Mouse (Mus musculus) macrophage (primary cell): Measurements from ENCODE around the gene Rtl4. TPM values are rescaled to one million over a fixed set of nuclear protein-coding genes. Genes with fewer than 3 reads are reported as not detected.

ENCODE experiments used
- H3K27ac ChIP-seq: fragments of 350-480 bp; formaldehyde crosslinking; 2 replicates; pipeline ENCODE4 v1.9.0; 2021
- H3K36me3 ChIP-seq: fragments of 350-480 bp; formaldehyde crosslinking; 2 replicates; pipeline ENCODE4 v1.9.0; 2021; ENCODE audit errors: inconsistent target
- H3K4me3 ChIP-seq: fragments of 350-480 bp; formaldehyde crosslinking; 2 replicates; pipeline ENCODE4 v1.9.0; 2021; ENCODE audit errors: inconsistent target
- H3K79me2 ChIP-seq: fragments of 350-480 bp; formaldehyde crosslinking; 2 replicates; pipeline ENCODE4 v1.9.0; 2021; ENCODE audit errors: inconsistent target
- WGBS: methylation state at CpG from one replicate; pipeline ENCODE4 v1.1.7; 2026; ENCODE audit warnings: inconsistent platforms; ENCODE audit not compliant: missing documents; 5-methylcytosine and 5-hydroxymethylcytosine counted together
- polyA plus RNA-seq: library from polyadenylated mRNA; stranded (reverse); fragments of 250-400 nt; gene quantifications from 3 replicates; pipeline ENCODE4 v1.2.4, GENCODE M21; 2018; ENCODE audit warnings: inconsistent platforms
- total RNA-seq, 78 experiments: library from RNA; depleted of rRNA; stranded (reverse); fragments of 250-400 nt; gene quantifications; 1 replicate in 9 of 78; 2 replicates in 24 of 78; 3 replicates in 43 of 78; 4 replicates in 2 of 78; pipeline ENCODE4 v1.2.4; 2018; ENCODE audit warnings: inconsistent platforms in 56 of 78

Rtl4 gene
- not detected for total RNA-seq (2018; cell fraction: chromatin; rRNA removed)
- not detected for total RNA-seq (2018; cell fraction: cytosol; rRNA removed)
- not detected for total RNA-seq (2018; cell fraction: nucleus; rRNA removed)
- polyA plus RNA-seq: not detected in 3 replicates

DNA sequence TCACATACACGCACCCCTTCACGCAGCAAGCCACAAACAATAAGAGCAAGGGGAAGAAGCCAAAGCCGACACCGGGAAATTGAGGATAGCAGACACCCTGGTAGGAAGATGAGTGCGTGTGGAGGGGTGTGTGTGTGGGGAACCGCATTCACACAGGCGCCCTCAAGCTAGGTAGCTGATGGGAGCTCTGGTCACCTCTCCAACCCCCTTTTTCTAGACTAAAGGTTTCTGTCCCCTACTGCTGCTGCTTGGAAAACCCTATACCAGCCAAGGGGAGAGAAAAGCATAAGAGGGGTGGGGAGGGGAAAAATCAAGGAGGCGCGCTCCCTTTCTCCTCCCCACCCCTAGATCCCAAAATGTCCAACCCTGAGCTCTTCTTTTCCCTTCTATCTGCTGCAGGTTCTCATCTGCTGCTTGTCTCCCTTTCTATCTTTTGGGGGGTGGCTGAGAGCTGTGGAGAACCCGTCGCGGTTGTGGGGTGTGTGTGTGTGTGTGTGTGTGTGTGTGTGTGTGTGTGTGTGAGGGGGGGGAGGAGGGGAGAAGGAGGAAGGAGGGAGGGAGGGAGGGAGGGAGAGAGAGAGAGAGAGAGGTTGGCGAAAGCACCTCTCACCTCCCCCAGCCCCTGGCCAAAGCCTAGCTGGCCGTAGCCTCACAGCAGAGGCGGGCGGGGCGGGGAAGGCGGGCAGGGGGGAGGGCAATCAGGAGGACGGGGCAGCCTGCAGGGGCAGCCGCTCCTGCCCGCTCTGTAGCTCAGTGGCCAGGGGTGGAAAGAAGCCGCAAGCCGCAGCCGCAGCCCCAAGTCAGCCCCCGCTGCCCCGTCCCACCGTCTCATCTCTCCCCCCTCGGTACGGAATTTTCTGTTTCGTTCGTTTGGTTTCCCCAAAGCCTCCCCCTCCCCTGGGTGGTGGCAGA, at the start of gene Rtl4:
TSS of gene Rtl4 (plus strand) at position 701 of the 912 bp plus-strand sequence.
- Histone ChIP-seq H3K36me3 (no peaks in the 10 kb centered on the region), H3K27ac (no peak within 1 kb of the TSS), H3K79me2 (no peaks in the 10 kb centered on the region), H3K4me3 (no peak within 1 kb of the TSS)
- 18% methylated on average over 20 of the region's 31 CpGs for WGBS

DNA sequence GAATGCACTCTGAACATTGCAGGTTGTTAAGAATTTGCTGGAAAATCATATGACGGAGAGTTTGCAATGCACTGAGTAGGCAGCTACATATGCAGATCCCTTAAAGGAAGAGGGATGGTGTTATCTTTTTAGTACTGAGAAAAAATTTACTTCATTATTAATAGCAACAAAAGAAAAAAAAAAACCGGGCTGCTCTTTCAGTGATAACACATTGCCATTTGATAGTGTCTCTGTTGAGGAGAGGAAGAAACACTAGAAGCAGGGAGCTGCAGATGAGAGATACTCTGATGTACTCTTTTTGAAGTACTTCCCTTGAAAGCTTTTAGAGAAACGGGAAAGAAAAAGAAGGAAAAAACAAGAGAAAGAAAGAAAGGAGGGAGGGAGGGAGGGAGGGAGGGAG, 44.0 kb upstream of the Rtl4 start:
- Histone ChIP-seq H3K4me3 (no peak overlapping the region), H3K36me3 (no peaks in the 10 kb centered on the region), H3K79me2 (no peaks in the 10 kb centered on the region), H3K27ac (no peak overlapping the region)
- 55% methylated on average over 2 of the region's 3 CpGs for WGBS

DNA sequence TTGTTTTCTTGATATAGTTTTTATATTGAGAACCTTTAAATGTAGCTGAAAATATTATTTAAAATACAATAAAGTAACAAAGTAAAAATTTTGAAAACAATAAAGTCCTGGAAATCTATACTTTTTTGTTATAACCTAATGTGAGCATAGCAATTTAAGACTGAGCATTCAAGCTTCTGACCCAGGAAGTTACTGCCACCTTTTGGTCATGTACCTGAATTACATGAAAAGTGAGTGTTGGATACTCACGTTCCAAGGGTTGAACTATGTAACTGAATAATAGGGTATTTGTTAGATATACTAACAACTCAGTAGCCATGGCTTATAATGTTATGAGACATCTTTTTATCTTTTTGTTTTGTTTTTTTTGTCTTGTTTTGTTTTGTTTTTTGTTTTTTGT, 43.3 kb upstream of the Rtl4 start:
- no peak overlapping the region for H3K27ac ChIP-seq
- H3K79me2 ChIP-seq: no peaks in the 10 kb centered on the region
- H3K4me3 ChIP-seq: no peak overlapping the region
- WGBS: 67% methylated on average over 1 of the region's 1 CpGs
- H3K36me3 ChIP-seq: no peaks in the 10 kb centered on the region

DNA sequence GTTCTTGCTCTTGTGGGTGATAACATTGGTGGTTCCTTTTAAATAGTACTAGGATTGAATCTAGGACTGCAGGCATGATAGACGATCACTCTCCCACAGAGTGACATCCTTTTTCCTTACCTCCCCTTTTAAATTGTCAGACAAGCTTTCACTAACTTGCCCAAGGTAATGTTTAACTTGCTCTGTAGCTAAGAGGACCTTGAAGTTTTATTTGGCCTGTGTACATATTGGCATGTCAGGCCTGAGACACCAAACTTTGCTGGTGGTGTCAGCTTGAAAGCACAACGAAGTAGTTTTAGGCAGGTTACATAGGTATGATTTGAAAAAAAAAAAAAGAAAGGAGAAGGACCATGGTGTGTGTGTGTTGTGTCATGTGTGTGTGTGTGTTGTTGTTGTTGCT, 36.5 kb upstream of the Rtl4 start:
- Histone ChIP-seq H3K79me2 (no peaks in the 10 kb centered on the region), H3K4me3 (no peak overlapping the region), H3K36me3 (no peaks in the 10 kb centered on the region), H3K27ac (no peak overlapping the region)
- WGBS: 78% methylated on average over 2 of the region's 2 CpGs

DNA sequence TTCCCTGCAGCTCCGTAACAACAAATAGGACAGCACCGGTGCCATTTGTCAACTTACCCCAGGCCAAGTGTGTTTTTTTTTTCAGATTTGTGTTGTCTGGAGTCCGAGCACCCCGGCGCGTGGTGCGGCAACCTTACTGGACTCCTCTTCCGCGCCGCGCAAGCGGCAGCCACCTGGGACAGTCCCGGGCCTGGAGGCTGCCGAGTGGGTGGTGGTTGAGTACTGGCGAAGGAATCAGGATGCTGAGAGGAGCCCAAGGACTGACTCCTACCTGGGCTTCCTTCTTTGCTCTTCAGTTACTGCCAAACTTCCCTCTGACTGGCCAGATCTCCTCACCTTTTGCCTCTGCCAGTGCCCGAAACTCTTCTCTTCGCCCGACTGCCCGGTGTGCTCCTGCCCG, 965 bp upstream of the Rtl4 start:
- no peak overlapping the region for H3K4me3 ChIP-seq
- H3K36me3 ChIP-seq: no peaks in the 10 kb centered on the region
- no peak overlapping the region for H3K27ac ChIP-seq
- no peaks in the 10 kb centered on the region for H3K79me2 ChIP-seq
- 39% methylated on average over 20 of the region's 20 CpGs for WGBS

DNA sequence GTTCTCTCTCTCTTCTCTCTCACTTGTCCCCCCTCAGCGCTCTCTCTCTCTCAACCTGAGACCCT, 733 bp upstream of the Rtl4 start, which contains the start of gene Trpc5:
TSS of gene Trpc5 (minus strand) at position 39 of the 65 bp plus-strand sequence.
- no peak within 1 kb of the TSS for H3K27ac ChIP-seq
- H3K36me3 ChIP-seq: no peaks in the 10 kb centered on the region
- H3K4me3 ChIP-seq: no peak within 1 kb of the TSS
- H3K79me2 ChIP-seq: no peaks in the 10 kb centered on the region
- WGBS: 20% methylated on average over 1 of the region's 1 CpGs

DNA sequence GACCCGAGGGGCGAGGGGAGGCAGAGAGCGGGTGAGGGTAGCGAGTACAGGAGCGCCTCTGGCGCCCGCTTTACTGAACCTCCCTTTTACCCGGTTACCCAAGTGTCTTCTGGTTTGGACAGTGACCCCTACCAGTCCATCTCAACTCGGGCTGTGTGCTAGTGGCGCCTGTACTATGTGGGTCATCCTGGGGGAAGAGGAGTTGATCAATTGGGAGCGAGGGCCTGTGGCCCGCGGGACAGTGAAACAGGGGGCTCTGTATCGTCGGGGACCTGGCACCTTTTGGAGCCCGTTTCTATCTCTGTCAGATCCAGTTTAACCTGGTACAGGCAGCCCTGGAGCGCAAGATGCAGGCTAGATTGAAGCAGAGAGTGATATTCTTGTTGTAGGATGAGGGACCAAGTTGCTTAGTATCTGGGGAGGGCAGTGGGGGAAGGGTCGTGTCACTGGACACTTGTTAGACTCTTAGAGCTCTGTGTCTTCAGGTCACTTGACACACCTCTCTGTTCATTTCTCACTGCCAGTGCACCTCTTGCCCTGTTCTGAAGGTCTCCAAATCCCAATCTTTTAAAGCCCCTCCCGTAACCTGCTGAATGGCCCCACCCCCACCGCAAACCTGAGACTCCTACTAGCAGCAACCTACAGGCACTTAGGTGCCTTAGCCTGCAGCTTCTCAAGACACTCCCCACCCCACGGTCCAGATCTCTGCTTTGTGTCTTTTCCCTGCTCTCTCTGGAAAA, 582 bp downstream of the Rtl4 start:
- WGBS: 15% methylated on average over 16 of the region's 21 CpGs
- Histone ChIP-seq H3K36me3 (no peaks in the 10 kb centered on the region), H3K79me2 (no peaks in the 10 kb centered on the region), H3K27ac (no peak overlapping the region), H3K4me3 (no peak overlapping the region)

DNA sequence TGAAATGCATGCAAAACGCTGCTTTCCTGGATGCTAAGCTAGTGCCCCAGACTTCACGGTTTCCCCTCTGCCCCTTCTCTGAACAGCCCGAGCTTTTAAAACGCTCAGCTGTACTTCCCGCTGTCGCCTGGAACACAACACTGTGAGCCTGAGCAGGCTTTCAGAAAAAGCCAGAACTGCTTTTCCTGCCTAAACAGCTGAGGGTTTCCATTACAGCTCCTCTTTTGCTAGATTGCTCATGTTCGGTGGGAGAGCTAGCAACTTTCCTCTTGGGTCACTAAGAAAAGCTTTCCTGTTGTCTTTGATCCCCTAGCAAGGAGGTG, 1.1 kb downstream of the Rtl4 start:
- Histone ChIP-seq H3K27ac (no peak overlapping the region), H3K79me2 (no peaks in the 10 kb centered on the region), H3K36me3 (no peaks in the 10 kb centered on the region), H3K4me3 (no peak overlapping the region)
- 18% methylated on average over 7 of the region's 7 CpGs for WGBS

DNA sequence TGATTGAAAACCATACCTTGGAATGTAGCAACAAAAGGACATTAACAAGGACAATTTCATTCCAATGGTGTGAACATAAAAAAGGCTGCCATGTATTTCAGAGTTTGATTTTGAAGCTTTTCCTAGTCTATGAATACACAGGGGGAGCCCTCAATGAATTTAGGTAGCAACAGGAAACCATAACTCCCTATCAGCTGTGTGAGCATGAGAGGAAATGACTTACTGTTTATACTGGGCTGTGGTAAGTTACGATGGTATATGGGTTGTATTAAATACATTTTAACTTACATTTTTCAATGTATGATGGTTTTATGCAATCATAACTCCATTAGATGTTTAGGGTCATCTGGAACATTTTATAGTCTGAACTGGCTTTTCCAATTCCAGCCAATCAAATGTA, 27.6 kb downstream of the Rtl4 start:
- no peak overlapping the region for H3K4me3 ChIP-seq
- H3K27ac ChIP-seq: no peak overlapping the region
- H3K36me3 ChIP-seq: no peaks in the 10 kb centered on the region
- 40% methylated on average over 1 of the region's 1 CpGs for WGBS
- H3K79me2 ChIP-seq: no peaks in the 10 kb centered on the region

DNA sequence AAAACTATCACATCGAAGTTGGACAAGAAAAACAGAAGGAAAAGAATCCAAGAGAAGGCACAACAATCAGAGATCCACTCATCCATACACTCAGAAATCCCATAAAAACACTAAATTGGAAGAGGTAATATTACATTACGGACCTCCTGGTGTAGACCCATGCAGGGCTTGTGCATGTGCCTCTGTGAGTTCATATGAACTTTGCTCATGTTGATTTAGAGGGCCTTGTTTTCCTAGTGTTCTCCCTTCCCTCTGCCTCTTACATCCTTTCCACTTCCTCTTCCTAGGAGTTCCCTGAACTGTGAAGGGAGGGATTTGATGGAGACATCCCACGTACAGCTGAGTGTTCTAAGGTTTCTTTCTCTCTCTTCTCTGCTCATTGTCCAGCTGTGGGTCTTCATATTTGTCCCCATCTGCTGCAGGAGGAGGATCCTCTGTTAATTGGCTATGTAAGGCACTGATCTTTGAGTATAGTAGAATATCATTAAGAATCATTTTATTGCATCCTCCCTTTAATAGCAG, 58.9 kb downstream of the Rtl4 start:
- H3K36me3 ChIP-seq: no peaks in the 10 kb centered on the region
- H3K27ac ChIP-seq: no peak overlapping the region
- H3K79me2 ChIP-seq: no peaks in the 10 kb centered on the region
- 82% methylated on average over 3 of the region's 3 CpGs for WGBS
- H3K4me3 ChIP-seq: no peak overlapping the region

DNA sequence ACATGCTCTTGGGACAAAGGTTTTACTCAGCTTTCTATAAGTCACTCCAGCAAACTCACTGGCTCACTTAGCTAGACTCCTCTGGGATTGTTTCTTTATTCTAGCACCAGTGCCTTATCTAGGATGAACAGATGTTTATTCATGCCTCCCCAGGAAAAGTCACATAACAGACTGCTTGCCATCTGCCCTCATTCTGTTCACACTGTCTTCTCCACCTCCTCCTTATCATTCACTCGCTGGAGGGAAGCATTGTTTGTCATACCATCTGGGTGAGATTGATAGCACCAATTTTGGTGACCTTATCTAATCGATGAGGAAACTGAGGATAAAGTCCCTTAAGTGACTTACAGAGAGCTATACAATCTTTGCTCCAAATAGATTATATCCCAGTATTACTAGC, 298.3 kb downstream of the Rtl4 start:
- Histone ChIP-seq H3K79me2 (no peaks in the 10 kb centered on the region), H3K4me3 (no peak overlapping the region), H3K27ac (no peak overlapping the region), H3K36me3 (no peaks in the 10 kb centered on the region)
- WGBS: 33% methylated on average over 1 of the region's 2 CpGs

DNA sequence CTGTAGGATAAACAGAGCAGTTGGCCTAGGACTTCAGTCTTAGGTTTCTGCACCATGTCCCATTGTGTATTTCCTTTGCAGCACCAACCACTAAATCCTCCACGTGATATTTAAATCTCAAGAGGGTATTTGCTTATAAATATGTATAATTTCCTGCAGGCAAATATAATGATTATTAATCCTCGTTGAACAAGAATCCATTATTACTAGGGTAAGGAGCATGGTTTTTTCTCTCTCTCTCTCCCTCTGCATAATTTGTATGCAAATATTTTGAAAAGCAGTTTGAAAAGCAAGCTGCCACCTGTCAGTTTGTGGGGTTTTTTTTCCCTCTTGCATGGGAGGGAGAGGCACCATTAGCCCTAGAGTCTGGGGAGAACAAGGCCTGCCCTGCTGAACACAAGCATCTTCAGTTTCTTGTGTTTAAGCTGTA, 376.8 kb downstream of the Rtl4 start:
- Histone ChIP-seq H3K79me2 (no peaks in the 10 kb centered on the region), H3K4me3 (no peak overlapping the region), H3K27ac (no peak overlapping the region), H3K36me3 (no peaks in the 10 kb centered on the region)
- 78% methylated on average over 2 of the region's 2 CpGs for WGBS

DNA sequence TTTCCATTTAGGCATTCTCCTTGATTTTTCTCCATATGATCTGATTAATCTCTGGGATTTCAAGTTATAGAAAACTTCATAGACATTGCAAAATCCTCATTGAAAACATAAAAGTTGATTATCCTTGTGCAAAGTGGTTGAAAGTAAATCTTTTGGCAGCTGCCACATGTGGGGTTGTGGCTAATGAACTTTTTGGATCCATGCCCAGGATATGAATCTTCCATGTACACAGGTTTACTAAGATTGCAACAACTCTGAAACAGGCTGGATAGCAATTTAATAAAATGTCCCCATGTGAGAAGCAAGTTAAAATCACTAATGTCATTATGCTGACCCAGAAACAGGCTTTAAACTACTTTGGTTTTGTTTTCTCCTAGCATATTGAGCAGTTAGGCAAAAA, 401.1 kb downstream of the Rtl4 start:
- H3K4me3 ChIP-seq: no peak overlapping the region
- no peaks in the 10 kb centered on the region for H3K79me2 ChIP-seq
- no peak overlapping the region for H3K27ac ChIP-seq
- no peaks in the 10 kb centered on the region for H3K36me3 ChIP-seq

DNA sequence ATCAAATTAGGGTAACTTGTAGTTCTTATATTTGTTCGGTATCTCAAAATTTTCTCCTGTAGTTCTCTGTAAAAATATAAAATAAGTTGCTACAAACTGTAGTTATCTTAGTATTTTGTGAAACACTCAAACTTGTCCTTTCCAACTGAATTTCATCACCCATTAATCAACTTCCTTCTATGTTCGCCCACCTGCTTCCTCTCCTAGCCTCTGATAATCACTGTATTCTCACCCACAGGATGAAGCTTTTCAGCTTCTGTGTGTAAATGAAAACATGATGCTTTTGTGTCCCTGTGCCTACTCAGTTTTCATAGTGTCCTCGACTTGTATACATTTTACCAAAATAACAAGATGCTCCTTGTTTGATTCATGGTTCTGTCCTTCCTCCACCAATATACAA, 401.7 kb downstream of the Rtl4 start:
- WGBS: 31% methylated on average over 3 of the region's 3 CpGs
- Histone ChIP-seq H3K36me3 (no peaks in the 10 kb centered on the region), H3K4me3 (no peak overlapping the region), H3K79me2 (no peaks in the 10 kb centered on the region), H3K27ac (no peak overlapping the region)

DNA sequence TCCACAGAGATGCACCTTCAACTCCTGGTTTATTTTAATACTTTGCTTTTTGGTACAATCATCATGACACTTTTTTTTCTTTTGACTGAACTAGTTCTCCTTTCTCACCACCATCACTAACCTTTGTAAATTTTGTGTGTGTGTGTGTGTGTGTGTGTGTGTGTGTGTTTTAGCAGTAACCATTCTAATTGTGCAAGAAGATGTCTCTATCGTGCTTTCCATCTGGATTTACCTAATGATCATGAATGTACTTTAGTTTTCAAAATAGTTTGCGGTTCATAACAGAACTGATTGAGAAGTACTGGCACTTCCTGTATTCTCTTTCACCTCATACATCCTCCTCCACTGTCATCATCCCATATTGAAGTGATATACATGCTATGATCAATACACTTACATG, 402.3 kb downstream of the Rtl4 start:
- H3K27ac ChIP-seq: no peak overlapping the region
- H3K79me2 ChIP-seq: no peaks in the 10 kb centered on the region
- no peak overlapping the region for H3K4me3 ChIP-seq
- H3K36me3 ChIP-seq: no peaks in the 10 kb centered on the region
- WGBS: 83% methylated on average over 1 of the region's 2 CpGs
